Mouse (Mus musculus) left cerebral cortex, postnatal 14 days (tissue): ENCODE results near the gene Eps8l1. TPM values are rescaled to one million over a fixed set of nuclear protein-coding genes. Genes with fewer than 3 reads are reported as not detected.

Source experiments
- DNase-seq, 2 experiments: peaks; one replicate each; pipeline ENCODE4 v3.0.0; 2021 to 2022; ENCODE audit warnings: low spot score in 2 of 2, mixed read lengths in 1 of 2
- intact Hi-C: fragments of 180-260 bp; cut with DNase I; formaldehyde crosslinking; loops from one replicate; pipeline ENCODE4 v1.15.1; 2025
- total RNA-seq, 2 experiments: library from RNA; stranded (reverse); gene quantifications; 2 replicates each; pipeline ENCODE4 v1.2.3; 2021

The Eps8l1 gene
- total RNA-seq, 2 experiments from 2014 or later: 3.3 to 5.1 TPM

DNA sequence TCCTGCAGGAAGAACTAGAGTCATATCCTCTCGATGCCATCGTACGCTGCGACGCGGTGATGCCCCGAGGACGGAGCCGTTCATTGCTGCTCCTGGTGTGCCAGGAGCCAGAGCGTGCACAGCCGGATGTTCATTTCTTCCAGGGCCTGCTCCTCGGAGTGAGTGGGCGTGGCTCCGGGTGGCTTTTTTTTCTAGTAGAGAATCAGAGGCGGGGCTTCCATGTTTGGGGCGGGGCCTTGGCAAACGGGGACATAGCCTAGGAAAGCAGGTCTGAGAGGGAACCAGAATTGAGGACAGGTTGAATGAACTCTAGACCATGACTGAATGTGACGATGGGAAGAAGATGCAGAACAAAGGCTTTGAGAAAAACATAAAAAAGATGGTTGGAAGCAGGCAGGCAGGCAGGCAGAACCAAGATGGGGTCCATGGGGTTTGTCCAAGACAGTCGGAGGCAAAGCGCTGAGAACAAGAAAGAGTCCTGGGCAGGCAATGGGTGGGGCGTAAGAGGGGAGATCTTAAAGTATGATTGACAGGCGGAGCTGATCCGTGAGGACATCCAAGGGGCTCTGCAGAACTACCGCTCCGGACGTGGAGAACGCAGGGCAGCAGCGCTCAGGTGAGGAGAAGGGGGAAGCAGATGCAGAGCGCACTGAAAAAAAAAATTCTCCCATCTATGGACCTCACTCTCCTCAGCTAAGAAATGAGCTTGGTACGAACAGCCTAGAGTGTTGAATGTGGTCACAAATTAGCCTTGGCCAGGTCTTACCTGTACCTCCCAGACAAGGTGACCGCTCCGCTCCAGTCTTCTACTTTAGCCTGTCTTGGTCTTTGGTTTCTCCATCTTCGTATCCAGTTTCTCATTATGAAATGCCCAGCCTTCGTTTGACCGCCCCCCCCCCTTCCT lies 10.1 kb downstream of the Eps8l1 start:
- intact Hi-C loops: loop anchor here (5.0 to 10.0 kb wide), 3 partner anchors 38 to 806 kb away; partner anchors contain the start of gene Leng1
- peak; percentile 51 to 64 for DNase-seq

DNA sequence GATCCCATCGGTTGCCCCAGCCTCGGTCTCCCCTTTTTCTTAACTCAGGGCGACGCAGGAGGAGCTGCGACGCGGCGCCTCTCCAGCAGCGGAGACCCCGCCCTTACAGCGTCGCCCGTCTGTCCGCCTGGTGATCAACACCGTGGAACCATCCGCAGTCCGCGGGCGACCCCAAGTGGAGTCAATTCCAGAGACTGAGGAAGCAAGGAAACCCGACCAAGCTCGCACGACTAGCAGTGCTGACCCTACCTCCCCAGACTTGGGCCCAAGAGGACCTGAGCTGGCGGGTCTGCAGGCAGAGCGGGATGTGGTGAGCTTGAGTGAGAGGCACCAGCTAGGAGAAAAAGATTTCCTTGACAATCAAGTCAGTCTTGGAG lies 10.7 kb downstream of the Eps8l1 start:
- DNase-seq: peak; percentile 87 to 92
- intact Hi-C loops: loop anchor here (5.0 to 10.0 kb wide), 3 partner anchors 39 to 806 kb away; partner anchors contain the start of gene Leng1

DNA sequence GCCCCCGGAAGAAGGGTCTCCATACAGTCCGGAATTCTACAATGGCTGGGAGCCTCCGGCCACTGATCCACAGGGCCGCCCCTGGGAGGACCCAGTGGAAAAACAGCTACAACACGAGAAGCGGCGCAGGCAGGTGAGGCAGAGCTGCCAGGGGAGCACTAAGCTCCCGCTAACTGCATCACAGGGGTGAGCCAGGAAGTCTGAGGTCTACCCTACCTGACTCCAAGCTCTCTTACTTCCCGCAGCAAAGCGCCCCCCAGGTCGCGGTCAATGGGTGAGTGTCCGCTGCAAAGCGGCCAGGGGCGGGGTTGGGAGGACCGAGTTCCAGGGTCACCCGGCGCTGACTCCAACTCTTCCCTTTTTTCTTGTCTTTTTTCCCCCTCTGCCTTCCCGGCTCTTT lies 13.5 kb downstream of the Eps8l1 start:
- DNase-seq: no peak
- intact Hi-C loops: loop anchor here (5.0 to 10.0 kb wide), 3 partner anchors 42 to 809 kb away; partner anchors contain the start of gene Leng1

DNA sequence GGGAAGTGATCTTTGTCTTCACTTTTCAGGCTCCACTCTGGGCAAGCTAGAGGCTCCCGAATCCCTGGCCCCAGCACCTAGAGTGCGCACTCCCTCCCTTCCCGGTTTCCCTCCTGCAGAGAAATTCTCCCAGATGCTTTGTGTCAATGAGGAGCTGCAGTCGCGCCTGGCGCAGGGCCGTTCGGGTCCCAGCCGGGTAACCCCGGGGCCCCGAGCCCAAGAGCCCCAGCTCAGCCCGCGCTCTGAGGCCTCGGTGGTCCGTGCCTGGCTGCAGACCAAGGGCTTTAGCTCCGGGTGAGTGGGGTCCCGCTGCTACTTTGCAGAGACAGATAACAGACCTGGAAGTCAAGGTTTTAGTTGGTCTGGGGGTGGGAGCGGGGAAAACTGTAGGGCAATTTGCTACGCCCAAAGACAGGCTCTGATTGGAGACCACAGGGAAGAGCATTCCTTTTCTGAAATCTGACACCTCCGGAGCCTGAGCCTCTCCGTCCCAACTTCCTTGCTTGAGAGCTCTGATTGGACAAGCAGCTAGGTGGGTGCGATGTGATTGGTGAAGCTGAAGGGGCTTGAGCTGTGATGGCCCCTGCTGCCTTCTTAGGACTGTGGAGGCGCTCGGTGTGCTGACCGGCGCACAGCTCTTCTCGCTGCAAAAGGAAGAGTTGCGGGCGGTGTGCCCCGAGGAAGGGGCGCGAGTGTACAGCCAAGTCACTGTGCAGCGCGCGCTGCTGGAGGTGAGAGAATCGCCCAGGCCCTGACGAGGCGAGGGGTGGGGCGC lies 17.7 kb downstream of the Eps8l1 start:
- peak; percentile 57 to 69 for DNase-seq
- intact Hi-C loops: loop anchor here (10.0 kb wide), 1 partner anchor 813 kb away; the partner anchor contains the start of gene Leng1

DNA sequence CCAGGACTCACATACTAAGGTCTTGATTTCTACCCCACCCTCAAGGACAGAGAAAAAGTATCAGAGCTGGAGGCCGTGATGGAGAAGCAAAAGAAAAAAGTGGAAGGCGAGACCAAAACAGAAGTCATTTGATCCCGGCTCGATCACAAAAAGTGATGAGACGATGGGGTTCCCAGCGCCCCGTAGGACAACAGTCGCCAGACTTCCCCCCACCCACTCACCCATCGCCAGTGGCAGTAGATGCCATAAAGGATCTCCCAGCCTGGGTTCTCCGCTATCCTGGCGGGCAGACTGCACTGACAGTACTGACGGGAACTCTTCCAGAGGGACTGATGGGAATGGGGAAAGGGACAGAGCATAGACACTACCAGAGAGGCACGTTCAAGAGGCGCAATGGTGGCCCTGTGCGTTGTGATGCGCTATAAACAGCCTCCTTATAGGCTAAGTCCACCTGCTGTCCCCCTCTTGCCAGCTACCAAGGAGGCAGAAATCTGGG lies 18.4 kb downstream of the Eps8l1 start:
- no peak for DNase-seq
- intact Hi-C loops: loop anchor here (1.0 to 10.0 kb wide), 2 partner anchors 14 to 814 kb away; partner anchors contain the start of gene Leng1

DNA sequence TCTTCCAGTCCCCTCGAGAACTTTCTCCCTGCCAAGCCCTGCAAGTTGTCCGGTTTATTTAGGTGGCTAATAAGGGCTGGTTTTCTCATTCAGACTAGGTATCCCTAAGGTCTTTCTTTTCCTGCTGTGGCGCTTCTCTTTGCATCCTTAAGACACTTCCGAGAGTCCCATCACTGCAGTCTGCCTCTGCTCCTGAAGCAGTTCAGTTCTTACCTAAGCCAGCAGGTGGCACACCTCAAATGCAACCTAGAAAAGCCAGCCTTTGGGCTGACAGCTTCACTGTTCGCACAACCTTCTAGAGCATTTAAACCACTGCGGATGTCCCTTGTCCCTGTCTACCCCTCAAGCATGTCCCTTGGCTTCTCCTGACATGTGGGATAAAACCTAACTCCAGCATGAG lies 19.2 kb downstream of the Eps8l1 start:
- DNase-seq: peak; percentile 62 to 65
- intact Hi-C loops: loop anchor here (1.0 to 10.0 kb wide), 2 partner anchors 14 to 815 kb away; partner anchors contain the start of gene Leng1

DNA sequence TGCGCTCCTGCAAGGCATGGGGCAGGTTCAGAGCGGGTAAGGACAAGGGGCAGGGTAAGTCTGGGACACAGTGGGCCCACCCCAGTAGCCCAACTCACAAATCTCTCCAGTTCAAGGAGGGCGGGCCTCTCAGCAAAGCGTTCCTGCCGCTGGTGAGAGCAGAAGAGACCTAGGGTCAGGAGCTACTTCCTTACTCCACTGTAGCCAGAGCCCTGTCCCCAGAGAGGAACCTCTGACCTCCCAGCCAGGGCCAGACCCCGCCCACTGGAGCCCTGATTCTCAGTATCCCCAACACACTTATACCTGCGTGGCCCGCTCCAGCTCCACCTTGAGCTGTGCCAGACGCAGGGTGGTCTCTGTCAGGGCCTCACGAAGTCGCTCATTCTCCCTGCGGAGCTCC lies 21.8 kb downstream of the Eps8l1 start:
- intact Hi-C loops: no loop called here
- DNase-seq: no peak

DNA sequence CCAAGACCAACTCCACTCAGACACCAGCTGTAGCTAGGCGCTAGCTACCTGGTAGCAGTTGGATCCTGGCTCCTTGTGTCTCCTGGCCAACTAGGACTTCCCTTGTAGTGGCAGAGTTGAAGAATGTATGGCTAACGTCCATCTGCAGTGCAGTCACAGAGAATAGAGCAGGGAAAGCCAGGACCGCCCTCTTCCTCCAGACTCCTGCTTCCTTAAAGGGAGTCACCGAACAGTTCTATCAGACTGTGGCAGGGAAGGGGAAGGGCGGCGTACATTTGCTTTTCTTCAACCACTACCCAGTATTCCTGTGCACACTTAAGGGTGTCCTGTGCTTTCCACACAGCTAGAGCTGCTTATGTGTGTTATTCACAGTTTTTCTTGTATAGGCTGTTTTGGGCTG lies 30.8 kb downstream of the Eps8l1 start:
- DNase-seq: no peak
- intact Hi-C loops: no loop called here

DNA sequence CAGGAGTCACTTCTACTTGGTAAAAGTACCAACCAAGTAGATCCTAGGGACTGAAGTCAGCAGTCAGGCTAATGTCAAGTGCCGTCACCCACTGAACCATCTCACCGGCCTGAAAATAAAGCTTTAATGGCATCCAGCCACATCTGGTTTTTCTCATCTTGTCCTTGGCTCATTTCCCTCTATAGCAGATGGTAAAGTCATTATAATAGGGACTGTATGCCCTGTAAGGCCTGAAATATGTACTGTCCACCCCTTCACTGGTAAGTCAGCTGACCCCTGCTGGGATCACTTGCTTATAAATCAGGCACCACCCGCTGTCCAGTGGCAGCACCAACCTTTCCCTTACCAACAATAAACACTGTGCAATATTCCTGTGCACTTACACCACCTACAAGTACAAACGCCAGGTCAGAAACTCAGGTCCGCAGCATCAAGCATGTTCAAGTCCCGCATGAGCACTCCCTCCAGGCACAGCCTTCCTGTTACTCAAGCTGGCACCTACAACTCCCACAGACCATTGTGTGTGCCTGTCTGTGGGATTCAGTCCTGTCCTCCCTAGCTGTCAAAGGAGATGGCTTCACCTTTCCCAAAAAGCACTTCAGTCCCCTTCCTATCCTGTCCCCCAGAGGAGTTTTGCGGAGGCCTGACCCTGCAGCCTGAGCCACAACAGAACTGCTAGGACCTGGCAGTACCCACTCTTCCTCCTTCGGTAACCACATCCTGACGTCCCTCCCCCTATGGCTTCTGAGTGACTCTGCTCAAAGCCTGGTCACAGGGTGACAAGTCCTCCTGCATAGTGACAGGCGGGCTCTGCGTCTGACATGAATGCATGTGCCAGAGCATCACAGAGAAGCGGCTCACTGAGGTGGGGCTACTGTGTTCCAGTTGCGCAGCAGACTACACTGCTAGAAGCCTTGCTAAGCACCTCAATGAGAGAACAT lies 32.1 kb downstream of the Eps8l1 start:
- intact Hi-C loops: loop anchor here (1.0 kb wide), 1 partner anchor 13 kb away; no protein-coding TSS in a partner anchor
- no peak for DNase-seq

DNA sequence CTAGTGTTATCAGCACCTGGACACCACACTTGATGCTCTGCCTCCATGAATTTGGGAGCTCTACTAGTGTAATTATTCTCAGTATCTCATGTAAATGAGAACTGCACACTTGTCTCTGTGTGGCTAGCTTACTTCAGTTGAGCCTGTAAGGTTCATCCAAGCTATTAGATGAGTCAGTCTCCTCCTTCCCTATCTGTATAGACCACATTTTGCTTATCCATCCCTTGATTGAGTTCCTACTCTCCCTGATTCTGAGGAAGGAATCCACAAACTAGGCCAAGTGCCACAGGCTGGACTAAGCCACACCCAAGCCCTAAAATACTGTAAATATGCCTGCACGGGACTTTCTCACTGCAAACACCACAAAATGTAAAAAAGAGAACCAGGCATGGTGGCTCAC lies 33.5 kb downstream of the Eps8l1 start:
- intact Hi-C loops: loop anchor here (1.0 kb wide), 1 partner anchor 15 kb away; no protein-coding TSS in a partner anchor
- DNase-seq: no peak

DNA sequence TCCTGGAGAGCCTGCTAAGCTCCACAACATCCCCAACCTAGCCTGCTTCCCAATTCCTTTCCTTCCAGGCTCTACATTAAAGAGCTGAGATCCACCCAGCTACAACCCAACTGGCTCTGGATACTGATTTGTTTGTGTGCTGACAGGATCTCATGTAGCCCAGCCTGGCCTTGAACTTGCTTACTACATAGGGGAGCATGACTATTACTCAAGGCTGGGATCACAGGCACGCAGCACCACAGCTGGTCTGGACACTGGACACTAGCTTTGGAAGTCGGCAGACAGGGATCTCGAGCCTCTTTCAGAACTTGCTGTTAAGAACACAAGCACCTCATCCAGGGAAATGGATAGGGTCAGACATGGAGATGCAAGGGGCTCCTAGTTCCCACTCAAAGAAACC lies 36.0 kb downstream of the Eps8l1 start:
- DNase-seq: no peak
- intact Hi-C loops: no loop called here

DNA sequence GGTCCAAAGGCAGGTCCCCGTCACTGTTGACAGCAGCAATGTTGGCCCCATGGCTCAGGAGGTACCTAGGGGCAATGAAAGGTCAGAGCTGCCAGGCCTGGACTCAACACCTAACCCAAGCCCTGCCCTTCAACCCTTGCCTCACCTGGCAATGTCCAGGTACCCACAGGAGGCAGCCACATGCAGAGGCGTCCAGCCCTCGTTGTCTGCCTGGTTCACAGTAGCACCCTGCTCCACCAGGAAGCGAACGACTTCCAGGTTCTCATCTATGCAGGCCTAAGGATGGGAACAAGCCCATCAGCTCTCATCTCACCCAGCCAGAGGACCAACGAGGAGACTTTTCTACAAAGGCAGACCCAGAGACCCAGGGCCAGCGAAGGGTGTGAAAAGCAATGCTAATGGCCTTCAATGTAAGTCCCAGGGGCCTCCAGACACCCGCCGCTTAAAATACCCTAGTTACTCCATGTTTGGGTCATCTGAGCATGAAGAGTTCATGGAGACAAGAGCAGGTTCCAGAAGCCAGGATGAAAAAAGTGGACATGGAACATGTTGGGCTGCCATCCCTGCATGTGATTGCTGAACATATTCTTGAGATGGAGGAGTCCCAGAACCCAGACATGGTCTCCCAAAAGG lies 36.9 kb downstream of the Eps8l1 start:
- no peak for DNase-seq
- intact Hi-C loops: no loop called here

DNA sequence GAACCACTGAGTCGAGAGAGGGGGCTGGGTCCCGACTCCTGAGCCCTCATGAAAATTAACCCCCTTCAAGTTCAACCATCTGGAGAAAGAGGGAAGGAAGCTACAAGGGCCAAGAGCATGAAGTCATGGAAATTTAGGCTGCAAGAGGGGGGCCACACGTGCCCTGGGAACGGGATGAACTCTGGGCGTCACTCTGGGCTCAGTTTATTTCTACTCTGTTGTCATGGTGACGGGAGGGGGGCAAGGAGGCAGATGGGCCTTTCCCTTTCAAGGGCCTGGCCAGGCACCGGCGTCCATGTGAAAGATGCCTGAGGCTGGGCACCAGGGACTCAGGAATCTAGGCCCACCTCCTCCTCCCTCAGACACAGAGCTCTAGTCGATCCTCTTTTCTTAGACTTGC lies 37.8 kb downstream of the Eps8l1 start:
- DNase-seq: peak in 1 of 2 experiments; percentile 59

DNA sequence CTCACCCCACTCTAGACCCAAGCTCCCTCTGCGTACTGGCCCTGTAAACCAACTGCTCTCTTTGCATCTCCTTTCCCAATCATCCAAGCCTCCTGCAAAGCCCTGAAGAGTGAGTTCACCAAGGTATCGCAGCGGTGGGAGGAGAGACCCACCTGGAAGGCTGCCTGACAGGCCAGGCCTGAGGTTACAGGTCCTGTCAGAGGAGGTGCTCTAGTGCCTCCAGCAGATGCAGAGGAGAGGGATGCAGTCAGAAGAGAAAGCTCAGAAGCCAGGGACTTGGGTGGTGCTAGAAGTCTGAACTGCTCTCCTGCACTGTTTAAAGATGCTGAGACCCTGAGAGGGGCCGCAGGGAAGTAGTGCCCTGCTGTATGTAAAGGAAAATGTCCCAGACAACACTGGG lies 38.6 kb downstream of the Eps8l1 start:
- intact Hi-C loops: no loop called here
- DNase-seq: no peak

More for the DNA sequence above, 37.8 kb downstream of the Eps8l1 start:
- intact Hi-C loops: no loop called here

DNA sequence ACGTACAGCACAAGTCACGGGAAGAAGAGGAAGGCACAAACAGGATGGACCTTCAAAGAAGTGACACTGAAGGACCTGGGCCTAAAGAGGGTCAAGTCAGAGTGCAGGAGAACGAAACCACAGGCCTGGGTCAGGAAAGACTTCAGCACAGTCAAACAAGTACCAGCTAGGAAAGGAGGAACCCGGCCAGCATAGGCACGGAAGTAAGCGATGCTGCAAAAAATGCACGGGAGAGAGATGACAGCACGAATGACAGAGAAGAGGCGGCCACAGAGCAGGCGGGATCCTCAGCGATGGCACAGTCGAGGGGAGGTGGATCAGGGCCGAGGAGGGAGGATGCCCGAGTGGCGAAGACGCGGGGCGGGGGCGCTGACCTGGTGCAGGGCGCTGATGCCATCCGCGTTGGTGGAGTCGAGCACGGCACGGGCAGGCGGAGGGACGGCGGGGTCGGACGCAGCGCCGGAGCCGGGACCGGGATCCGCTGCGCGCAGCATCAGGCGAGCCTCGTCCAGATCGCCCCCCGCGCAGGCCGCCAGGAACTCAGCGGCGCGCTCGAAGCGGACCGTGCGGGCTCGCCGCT lies 40.5 kb downstream of the Eps8l1 start:
- DNase-seq: peak; percentile 37 to 51
- intact Hi-C loops: no loop called here

DNA sequence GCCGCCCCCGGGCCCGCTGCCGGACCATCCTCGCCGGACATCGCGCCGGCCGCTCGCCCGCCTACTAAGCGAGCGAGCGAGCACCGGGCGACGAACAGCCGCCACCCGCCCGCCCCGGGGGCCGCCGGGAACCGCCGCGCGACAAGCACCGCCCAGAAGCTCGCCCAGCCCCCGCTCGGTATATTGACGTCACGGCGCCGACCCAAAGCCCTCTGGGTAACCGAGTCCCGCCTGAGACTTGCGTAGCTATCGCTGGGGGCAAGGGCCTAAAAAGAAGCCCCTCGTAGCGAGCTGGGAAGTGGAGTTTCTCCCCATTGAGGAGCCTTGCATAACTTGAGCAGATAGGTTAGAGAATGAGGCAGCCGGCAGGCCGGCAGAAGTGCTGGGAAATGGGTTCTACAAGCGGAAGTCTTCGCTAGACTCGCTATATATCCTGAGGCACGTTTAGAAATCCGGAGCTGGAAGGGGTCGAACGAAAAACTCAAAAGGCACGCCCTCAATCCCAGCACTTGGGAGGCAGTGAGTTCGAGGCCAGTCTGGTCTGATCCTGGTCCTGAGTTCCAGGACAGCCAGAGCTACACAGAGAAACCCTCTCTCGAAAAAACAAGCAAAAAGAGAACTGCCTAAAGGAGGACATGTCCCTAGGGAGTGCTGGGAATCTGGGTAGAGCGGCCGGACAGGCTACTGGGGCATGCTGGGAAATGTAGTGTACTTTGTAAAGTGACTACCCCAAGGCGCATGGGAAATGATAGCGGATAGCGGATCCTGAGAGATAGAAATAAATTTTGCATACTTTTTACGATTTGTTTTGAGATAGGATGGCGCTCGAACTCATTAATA lies 41.3 kb downstream of the Eps8l1 start, which contains the start of gene Ppp1r12c:
TSS of gene Ppp1r12c (minus strand) at position 123 of the 840 bp plus-strand sequence.
- intact Hi-C loops: no loop called here

More for the DNA sequence above, 41.3 kb downstream of the Eps8l1 start, which contains the start of gene Ppp1r12c:
- DNase-seq: peak; percentile 95 to 96
